Mouse (Mus musculus): ENCODE measurements around the gene Zfp207. TPM values are rescaled to one million over a fixed set of nuclear protein-coding genes. Genes with fewer than 3 reads are reported as not detected.
"Not testable (repeated sequence)": the region's sequence is repeated elsewhere in the genome, so short reads cannot be mapped to it uniquely, and the experiment has no call there.

The Zfp207 gene
- polyA plus RNA-seq, 1 experiment from 2014 or later, result 302 TPM

GRCm38 (mm10) chr11:80424691-80425090, 41.6 kb downstream of the Zfp207 start:
- ATAC-seq (no peak), DNase-seq (ENCODE audit: low spot score) (no peak)
- 80% methylated on average over 2 of the region's 2 CpGs for WGBS
- Histone ChIP-seq H3K9me3 (replicated peaks; ENCODE audit: control insufficient read depth, low read length) (no peaks in the 10 kb centered on the region), H3K27me3 (replicated peaks; ENCODE audit: control insufficient read depth, insufficient read depth, low read length) (no peaks in the 10 kb centered on the region), H3K4me1 (ENCODE audit: control insufficient read depth, insufficient read depth, low read length) (peaks cover 5% of the 10 kb centered on the region), H3K9ac (ENCODE audit: low read length) (no peak overlapping the region), H3K36me3 (ENCODE audit: control insufficient read depth, insufficient read depth, low read length) (no peaks in the 10 kb centered on the region), H3K27ac (ENCODE audit: low read depth, low read length) (no peak overlapping the region), H3K4me2 (ENCODE audit: low read length) (no peak overlapping the region), H3K4me3 (ENCODE audit: low read depth, low read length) (no peak overlapping the region)

GRCm38 (mm10) chr11:80425247-80425778, 42.2 kb downstream of the Zfp207 start:
- 59% methylated on average over 5 of the region's 5 CpGs for WGBS

GRCm38 (mm10) chr11:80426029-80426813, 43.1 kb downstream of the Zfp207 start:
- 80% methylated on average over 16 of the region's 16 CpGs for WGBS

More at GRCm38 (mm10) chr11:80425247-80425778, 42.2 kb downstream of the Zfp207 start:
- no peak for DNase-seq (ENCODE audit: low spot score)
- Histone ChIP-seq H3K9me3 (replicated peaks; ENCODE audit: control insufficient read depth, low read length) (no peaks in the 10 kb centered on the region), H3K27me3 (replicated peaks; ENCODE audit: control insufficient read depth, insufficient read depth, low read length) (no peaks in the 10 kb centered on the region), H3K4me2 (ENCODE audit: low read length) (no peak overlapping the region), H3K4me1 (ENCODE audit: control insufficient read depth, insufficient read depth, low read length) (peaks cover 8% of the 10 kb centered on the region), H3K27ac (ENCODE audit: low read depth, low read length) (no peak overlapping the region), H3K9ac (ENCODE audit: low read length) (no peak overlapping the region), H3K4me3 (ENCODE audit: low read depth, low read length) (no peak overlapping the region), H3K36me3 (ENCODE audit: control insufficient read depth, insufficient read depth, low read length) (no peaks in the 10 kb centered on the region)
- ATAC-seq, result no peak

GRCm38 (mm10) chr11:80428381-80429008, 45.4 kb downstream of the Zfp207 start, which contains the start of gene Psmd11:
Gene Psmd11, plus strand, starts transcription at chr11:80428615.
- Histone ChIP-seq H3K4me1 (ENCODE audit: control insufficient read depth, insufficient read depth, low read length) (peaks cover 8% of the 10 kb centered on the region), H3K9ac (ENCODE audit: low read length) (peak within 1 kb of the TSS; percentile 85), H3K36me3 (ENCODE audit: control insufficient read depth, insufficient read depth, low read length) (peaks cover 18% of the 10 kb centered on the region), H3K4me3 (ENCODE audit: low read depth, low read length) (peak within 1 kb of the TSS; percentile 96), H3K4me2 (ENCODE audit: low read length) (peak within 1 kb of the TSS; percentile 90), H3K27ac (ENCODE audit: low read depth, low read length) (peak within 1 kb of the TSS; percentile 81), H3K9me3 (replicated peaks; ENCODE audit: control insufficient read depth, low read length) (no peaks in the 10 kb centered on the region), H3K27me3 (replicated peaks; ENCODE audit: control insufficient read depth, insufficient read depth, low read length) (no peaks in the 10 kb centered on the region)
- peak; percentile 99 for DNase-seq (ENCODE audit: low spot score)
- under 1% methylated on average over 57 of the region's 58 CpGs for WGBS
- ATAC-seq, result peak; percentile 100

More at GRCm38 (mm10) chr11:80426029-80426813, 43.1 kb downstream of the Zfp207 start:
- not testable (repeated sequence) for H3K9ac ChIP-seq (ENCODE audit: low read length); H3K36me3 ChIP-seq (ENCODE audit: control insufficient read depth, insufficient read depth, low read length); ATAC-seq; H3K27ac ChIP-seq (ENCODE audit: low read depth, low read length); DNase-seq (ENCODE audit: low spot score); H3K9me3 ChIP-seq (replicated peaks; ENCODE audit: control insufficient read depth, low read length); H3K4me3 ChIP-seq (ENCODE audit: low read depth, low read length); H3K4me1 ChIP-seq (ENCODE audit: control insufficient read depth, insufficient read depth, low read length); H3K4me2 ChIP-seq (ENCODE audit: low read length); H3K27me3 ChIP-seq (replicated peaks; ENCODE audit: control insufficient read depth, insufficient read depth, low read length)

GRCm38 (mm10) chr11:80429009-80429475, 46.0 kb downstream of the Zfp207 start:
- Histone ChIP-seq H3K9ac (ENCODE audit: low read length) (peak overlapping the region; percentile 85), H3K4me1 (ENCODE audit: control insufficient read depth, insufficient read depth, low read length) (peaks cover 8% of the 10 kb centered on the region), H3K27me3 (replicated peaks; ENCODE audit: control insufficient read depth, insufficient read depth, low read length) (no peaks in the 10 kb centered on the region), H3K4me3 (ENCODE audit: low read depth, low read length) (peak overlapping the region; percentile 96), H3K4me2 (ENCODE audit: low read length) (peak overlapping the region; percentile 90), H3K27ac (ENCODE audit: low read depth, low read length) (peak overlapping the region; percentile 81), H3K9me3 (replicated peaks; ENCODE audit: control insufficient read depth, low read length) (no peaks in the 10 kb centered on the region), H3K36me3 (ENCODE audit: control insufficient read depth, insufficient read depth, low read length) (peaks cover 20% of the 10 kb centered on the region)
- under 1% methylated on average over 37 of the region's 37 CpGs for WGBS
- DNase-seq (ENCODE audit: low spot score) (peak; percentile 30), ATAC-seq (no peak)

- Histone ChIP-seq H3K4me1 (ENCODE audit: control insufficient read depth, insufficient read depth, low read length) (peaks cover 8% of the 10 kb centered on the region), H3K27me3 (replicated peaks; ENCODE audit: control insufficient read depth, insufficient read depth, low read length) (no peaks in the 10 kb centered on the region), H3K27ac (ENCODE audit: low read depth, low read length) (no peak overlapping the region), H3K4me2 (ENCODE audit: low read length) (peak overlapping the region; percentile 90), H3K36me3 (ENCODE audit: control insufficient read depth, insufficient read depth, low read length) (peaks cover 24% of the 10 kb centered on the region), H3K4me3 (ENCODE audit: low read depth, low read length) (peak overlapping the region; percentile 96), H3K9ac (ENCODE audit: low read length) (peak overlapping the region; percentile 85), H3K9me3 (replicated peaks; ENCODE audit: control insufficient read depth, low read length) (no peaks in the 10 kb centered on the region)
- WGBS, result 63% methylated on average over 14 of the region's 14 CpGs
- ATAC-seq, result no peak
- DNase-seq (ENCODE audit: low spot score), result no peak
Measured at GRCm38 (mm10) chr11:80429500-80430166, 46.6 kb downstream of the Zfp207 start.

GRCm38 (mm10) chr11:80430366-80430910, 47.4 kb downstream of the Zfp207 start:
- H3K4me3 ChIP-seq (ENCODE audit: low read depth, low read length), result no peak overlapping the region
- H3K27ac ChIP-seq (ENCODE audit: low read depth, low read length), result no peak overlapping the region
- no peaks in the 10 kb centered on the region for H3K27me3 ChIP-seq (replicated peaks; ENCODE audit: control insufficient read depth, insufficient read depth, low read length)
- H3K9ac ChIP-seq (ENCODE audit: low read length), result no peak overlapping the region
- H3K9me3 ChIP-seq (replicated peaks; ENCODE audit: control insufficient read depth, low read length), result no peaks in the 10 kb centered on the region
- ATAC-seq (no peak), DNase-seq (ENCODE audit: low spot score) (no peak)
- H3K4me2 ChIP-seq (ENCODE audit: low read length), result no peak overlapping the region
- H3K4me1 ChIP-seq (ENCODE audit: control insufficient read depth, insufficient read depth, low read length), result peaks cover 8% of the 10 kb centered on the region
- H3K36me3 ChIP-seq (ENCODE audit: control insufficient read depth, insufficient read depth, low read length), result peaks cover 30% of the 10 kb centered on the region
- 93% methylated on average over 3 of the region's 3 CpGs for WGBS

GRCm38 (mm10) chr11:80446916-80447315, 63.8 kb downstream of the Zfp207 start:
- 93% methylated on average over 3 of the region's 3 CpGs for WGBS
- Histone ChIP-seq H3K27ac (ENCODE audit: low read depth, low read length) (no peak overlapping the region), H3K9me3 (replicated peaks; ENCODE audit: control insufficient read depth, low read length) (no peaks in the 10 kb centered on the region), H3K27me3 (replicated peaks; ENCODE audit: control insufficient read depth, insufficient read depth, low read length) (no peaks in the 10 kb centered on the region), H3K4me2 (ENCODE audit: low read length) (no peak overlapping the region), H3K4me1 (ENCODE audit: control insufficient read depth, insufficient read depth, low read length) (no peaks in the 10 kb centered on the region), H3K9ac (ENCODE audit: low read length) (no peak overlapping the region), H3K4me3 (ENCODE audit: low read depth, low read length) (no peak overlapping the region), H3K36me3 (ENCODE audit: control insufficient read depth, insufficient read depth, low read length) (peaks cover 60% of the 10 kb centered on the region)
- DNase-seq (ENCODE audit: low spot score) (no peak), ATAC-seq (no peak)
